Mouse (Mus musculus) splenic B cell, adult 2 months (primary cell): Measurements from ENCODE around the gene Gstt2.
A peak's percentile ranks its signal among the peaks of the same experiment; 100 is the strongest.

Experiments used
- DNase-seq: peaks from one replicate; pipeline ENCODE4 v3.0.0-alpha.2; 2011; ENCODE audit warnings: low read depth, low spot score
- H3K27me3 ChIP-seq: 2 replicates; pipeline ENCODE4 v1.6.1; 2012; ENCODE audit warnings: mild to moderate bottlenecking, low read length, moderate library complexity, mixed read lengths; ENCODE audit not compliant: control insufficient read depth, poor library complexity, insufficient read depth, severe bottlenecking
- H3K36me3 ChIP-seq: 2 replicates; pipeline ENCODE4 v1.6.1; 2012; ENCODE audit warnings: mild to moderate bottlenecking, low read length, moderate library complexity, mixed read lengths; ENCODE audit not compliant: control insufficient read depth, poor library complexity, insufficient read depth, severe bottlenecking

The Gstt2 gene

DNA sequence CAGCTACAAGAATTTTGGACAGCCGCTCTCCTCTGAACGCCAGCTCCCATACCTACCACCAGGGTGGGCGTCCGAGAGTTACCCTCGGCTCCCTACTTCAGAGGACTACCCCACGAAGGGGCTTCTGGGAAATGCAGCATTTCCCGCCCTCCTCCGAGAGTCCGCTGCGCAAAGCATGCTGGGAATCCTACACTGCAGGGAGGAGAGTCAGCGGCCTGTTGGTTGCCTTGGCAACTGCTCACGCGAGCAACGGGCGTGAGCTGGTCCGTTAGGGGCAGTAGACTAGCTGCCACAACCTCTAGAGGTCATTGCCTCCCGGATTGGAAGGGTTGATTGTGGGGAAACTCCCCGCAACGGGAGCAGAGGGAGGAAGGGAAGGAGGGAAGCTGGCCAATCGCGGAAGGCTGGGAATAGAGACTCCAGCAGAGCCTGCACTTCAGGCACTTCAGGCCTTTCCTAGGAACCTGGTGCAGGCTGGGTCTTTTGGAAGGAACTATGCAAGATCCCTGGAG, at the start of gene Gstt2:
Gene Gstt2 (minus strand): TSS at position 177 of the 512 bp plus-strand sequence.
- peak; percentile 76 for DNase-seq

DNA sequence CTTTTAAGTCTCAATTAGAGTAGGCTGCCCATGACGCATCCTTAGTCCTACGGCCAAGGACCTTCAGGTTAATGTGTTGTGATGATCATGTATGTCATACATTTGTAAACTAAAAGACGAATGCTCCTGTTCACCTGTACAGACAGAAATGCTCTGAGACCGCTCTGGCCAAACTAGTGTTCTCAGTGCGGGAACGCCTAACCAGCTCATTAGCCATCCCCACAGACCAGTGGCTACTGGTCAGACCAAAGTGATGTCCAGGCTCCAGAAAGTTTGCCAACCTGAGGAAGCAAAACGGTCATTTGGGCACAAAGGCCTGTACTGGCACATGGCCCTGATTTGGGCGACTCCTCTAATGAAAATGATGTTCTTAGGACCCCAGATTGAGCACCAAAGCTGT, 47.5 kb upstream of the Gstt2 start:
- Histone ChIP-seq H3K36me3 (no peaks in the 10 kb centered on the region), H3K27me3 (no peaks in the 10 kb centered on the region)
- no peak for DNase-seq

More for the DNA sequence above, at the start of gene Gstt2:
- H3K36me3 ChIP-seq = no peaks in the 10 kb centered on the region
- no peaks in the 10 kb centered on the region for H3K27me3 ChIP-seq

DNA sequence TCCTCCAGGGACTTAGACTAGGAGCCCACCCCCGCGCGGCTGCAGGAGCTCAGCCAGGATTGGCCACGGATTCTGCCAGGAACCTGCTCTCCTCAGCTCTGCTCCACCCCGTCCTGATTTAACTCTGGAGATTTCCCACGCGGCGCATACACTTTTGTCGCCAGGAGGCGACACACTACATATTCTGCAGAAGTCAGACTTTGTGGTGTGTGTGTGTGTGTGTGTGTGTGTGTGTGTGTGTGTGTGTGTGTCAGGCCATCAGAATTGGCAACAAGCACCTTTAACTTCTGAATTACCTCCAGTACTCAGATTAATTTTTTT, 46.0 kb upstream of the Gstt2 start:
- no peaks in the 10 kb centered on the region for H3K27me3 ChIP-seq
- peak; percentile 83 for DNase-seq
- H3K36me3 ChIP-seq = no peaks in the 10 kb centered on the region

DNA sequence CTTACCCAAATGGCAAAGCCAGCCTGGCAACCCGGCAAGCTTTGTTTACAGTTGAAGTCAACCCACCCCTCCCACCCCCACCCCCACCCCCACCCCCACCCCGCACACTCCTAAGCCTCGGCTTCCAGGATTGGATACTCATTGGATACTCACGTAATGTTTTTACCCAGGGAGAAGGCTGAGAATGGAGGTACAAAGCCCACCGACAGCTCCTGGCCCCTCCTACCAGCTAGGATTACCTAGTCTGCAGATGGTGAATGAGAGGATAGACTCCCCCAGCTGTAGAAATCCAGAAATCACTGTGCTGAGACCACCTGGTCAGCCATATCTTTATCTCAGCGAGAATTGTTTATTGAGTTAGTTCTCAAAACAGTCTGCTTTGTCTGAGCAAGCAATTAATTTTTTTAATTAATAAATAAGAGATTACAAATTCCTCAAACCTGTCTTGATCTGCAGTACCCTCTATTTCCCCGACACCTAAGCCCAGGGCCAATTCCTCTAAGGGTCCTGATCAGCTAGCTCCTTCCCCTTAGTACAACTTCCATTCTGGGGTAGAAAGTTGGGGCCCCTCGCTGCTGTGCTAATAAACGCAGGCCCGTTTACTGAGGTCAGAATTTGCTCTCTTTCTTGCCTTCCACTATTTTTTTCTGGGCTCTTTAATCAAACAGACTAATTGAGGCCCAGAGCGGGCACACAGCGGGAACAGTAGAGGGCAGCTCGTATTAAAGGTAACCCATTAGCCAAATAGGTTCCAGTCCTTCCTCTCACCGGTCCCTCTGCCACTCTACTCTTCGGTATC, 45.4 kb upstream of the Gstt2 start:
- no peak for DNase-seq
- H3K27me3 ChIP-seq = no peaks in the 10 kb centered on the region
- H3K36me3 ChIP-seq = no peaks in the 10 kb centered on the region

DNA sequence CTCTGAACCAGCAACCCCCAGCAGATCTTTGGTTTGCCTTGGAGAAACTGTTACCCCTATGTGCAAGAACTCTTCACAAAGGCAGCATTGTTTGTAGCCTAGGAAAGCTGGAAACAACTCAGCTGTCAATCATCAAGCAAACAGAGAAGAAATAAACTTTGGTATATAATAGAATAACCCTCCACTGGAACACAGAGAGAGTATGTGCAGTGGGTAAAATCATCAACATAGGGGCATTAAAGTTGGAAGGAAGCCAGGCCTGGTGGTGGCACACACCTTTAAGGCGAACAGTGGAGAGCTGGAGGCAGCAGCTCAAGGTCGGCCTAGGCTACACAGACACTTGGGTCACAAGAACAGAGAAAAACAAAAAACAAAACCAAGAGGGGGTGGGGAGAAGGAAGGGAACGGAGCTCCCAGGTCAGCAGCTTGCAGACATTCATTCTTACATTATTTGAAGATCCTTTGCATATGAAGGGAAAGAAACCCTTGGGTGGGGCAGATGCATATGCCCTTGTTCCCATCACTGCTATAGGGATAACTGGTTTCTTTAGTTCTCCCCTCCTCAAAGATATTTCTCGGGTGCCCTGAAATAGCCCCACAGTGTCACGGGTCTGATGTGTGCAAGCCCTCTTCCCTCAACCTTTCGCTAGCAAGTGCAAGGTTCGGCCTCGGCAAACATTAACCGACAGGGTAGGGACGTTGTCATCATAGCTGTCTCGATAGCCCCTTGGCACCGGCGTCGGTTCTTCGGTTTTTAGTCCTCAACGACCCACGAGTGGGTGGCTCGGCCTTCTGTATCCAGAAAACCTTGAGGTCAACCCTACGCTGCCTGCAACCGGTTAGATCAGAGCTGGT, 44.6 kb upstream of the Gstt2 start:
- H3K27me3 ChIP-seq = no peaks in the 10 kb centered on the region
- DNase-seq = no peak
- no peaks in the 10 kb centered on the region for H3K36me3 ChIP-seq

DNA sequence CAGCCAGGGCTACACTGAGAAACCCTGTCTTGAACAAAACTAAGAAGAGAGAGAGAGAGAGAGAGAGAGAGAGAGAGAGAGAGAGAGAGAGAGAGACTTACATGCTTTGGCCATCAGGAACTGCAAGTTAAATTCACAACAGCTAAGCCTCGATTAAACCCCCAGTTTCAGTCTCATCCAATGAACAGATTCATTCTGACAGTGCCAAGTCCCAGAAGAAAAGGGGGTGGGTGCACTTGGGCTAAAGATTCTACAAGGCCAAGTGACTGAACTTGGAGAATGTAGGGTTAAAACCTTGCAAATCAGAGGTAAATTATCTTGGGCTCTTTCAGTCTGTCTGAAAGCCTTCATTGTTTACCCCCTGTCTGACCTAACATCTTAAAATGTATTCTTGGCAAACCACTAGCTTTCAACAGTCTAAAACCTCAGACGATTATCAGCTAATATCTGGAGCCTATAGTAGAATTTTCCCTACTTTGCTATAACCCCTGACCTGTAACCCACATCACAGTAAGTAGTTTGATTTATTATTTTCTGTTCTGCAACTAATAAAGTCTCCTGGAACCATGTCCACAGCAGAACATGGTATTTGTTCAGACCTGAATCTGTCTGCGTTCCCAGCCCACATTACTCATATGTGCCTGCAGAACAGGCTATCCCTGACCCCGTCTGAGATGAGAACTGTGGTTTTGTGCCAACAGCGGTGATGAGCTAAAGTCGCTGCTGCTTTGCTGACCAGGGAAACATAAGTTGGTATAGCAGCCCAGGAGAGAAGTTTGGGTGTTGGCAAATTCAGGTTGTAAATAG, 43.8 kb upstream of the Gstt2 start:
- DNase-seq = no peak
- H3K36me3 ChIP-seq = no peaks in the 10 kb centered on the region
- no peaks in the 10 kb centered on the region for H3K27me3 ChIP-seq

DNA sequence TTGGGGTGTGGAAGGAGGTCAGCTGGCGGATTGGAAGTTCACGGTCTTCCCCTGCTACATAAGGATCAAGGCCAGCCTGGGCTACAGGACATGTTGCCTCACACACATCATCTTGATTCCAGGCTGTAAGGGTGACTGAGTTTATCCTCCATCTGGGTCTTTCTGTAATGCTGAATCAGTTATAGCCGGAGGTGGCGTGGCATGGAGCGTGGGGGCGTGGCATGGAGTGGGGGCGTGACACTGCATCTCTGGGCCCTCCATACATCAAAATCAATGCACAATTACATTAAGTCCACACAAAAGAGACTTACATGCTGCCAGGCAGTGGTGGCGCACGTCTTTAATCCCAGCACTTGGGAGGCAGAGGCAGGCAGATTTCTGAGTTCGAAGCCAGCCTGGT, 43.1 kb upstream of the Gstt2 start:
- DNase-seq = no peak
- no peaks in the 10 kb centered on the region for H3K36me3 ChIP-seq
- H3K27me3 ChIP-seq = no peaks in the 10 kb centered on the region

DNA sequence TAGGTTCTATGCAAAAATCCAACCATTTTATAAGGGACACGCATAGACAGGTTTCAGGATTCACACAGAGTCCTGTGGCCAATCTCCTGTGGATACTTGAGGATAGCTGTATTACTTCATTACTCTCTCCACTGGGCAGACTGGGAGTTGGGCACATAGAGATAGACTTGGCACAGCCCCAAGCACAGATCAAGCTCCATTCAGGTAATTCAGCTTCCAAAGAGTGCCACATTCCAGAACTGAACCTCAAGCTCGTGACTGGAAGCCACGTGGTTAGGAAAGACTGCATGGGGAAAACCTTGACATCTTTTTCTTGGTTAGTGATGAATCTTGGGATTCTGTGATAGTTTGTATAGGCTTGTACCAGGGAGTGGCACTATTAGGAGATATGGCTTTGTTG, 41.6 kb upstream of the Gstt2 start:
- Histone ChIP-seq H3K36me3 (no peaks in the 10 kb centered on the region), H3K27me3 (no peaks in the 10 kb centered on the region)
- no peak for DNase-seq

DNA sequence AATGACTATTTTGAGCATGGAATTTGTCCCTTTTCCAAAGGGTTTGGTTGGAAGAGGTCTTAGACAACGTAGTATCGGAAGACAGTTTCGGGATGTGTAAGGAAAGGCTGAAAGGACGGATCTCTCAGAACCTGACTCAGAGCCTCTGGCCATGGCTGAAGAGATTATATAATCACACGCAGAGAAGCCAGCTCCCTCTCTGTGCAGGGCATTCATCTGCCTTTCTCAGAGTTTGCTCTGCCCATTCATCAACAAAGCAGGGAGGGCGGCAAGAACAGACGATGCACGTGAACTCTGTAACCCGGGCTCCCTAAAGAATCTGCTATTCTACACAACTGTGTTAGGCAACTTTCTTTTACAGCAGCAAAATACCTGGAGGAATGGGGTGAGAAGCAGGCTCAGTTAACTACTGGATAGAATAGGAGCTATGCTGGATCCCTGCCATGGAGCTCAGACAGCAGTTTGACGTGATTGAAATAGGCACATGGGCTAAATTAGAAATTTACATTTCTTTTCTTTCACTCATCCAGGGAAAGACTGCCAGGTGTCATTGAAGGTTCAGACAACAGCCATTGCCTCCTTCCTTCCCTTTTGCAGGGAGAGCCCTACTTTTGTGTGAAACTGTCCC, 36.4 kb upstream of the Gstt2 start:
- no peaks in the 10 kb centered on the region for H3K36me3 ChIP-seq
- DNase-seq = no peak
- H3K27me3 ChIP-seq = no peaks in the 10 kb centered on the region

DNA sequence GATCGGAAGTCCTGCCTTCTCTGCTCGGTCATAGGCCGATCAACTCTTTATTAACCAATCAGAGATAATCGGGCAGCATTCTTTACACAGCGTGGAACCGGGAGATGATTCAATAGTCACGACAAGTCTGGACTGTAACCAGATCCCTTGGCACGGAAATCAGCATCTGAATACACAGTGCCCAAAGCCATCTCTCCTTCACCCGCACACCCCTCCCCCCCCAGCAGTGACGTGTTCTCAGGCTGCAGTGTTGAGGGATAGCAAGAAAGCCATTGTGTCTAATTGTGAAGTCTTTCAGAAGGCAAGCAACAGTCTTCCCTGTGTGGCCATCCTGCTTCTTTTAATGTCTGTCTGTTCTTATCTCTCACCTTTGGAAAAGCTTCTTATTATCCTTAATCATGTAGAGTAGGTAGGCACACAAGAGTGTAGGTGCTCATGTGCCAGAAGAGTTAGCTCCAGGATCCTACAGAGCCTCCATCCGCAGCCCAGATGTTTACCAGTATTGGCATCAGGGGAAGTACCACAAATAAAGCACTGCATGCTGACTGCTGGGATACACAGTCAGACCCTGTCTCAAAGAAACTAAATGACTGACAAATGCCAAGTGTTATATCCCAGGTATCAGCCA, 35.8 kb upstream of the Gstt2 start:
- DNase-seq = no peak
- Histone ChIP-seq H3K36me3 (no peaks in the 10 kb centered on the region), H3K27me3 (no peaks in the 10 kb centered on the region)

DNA sequence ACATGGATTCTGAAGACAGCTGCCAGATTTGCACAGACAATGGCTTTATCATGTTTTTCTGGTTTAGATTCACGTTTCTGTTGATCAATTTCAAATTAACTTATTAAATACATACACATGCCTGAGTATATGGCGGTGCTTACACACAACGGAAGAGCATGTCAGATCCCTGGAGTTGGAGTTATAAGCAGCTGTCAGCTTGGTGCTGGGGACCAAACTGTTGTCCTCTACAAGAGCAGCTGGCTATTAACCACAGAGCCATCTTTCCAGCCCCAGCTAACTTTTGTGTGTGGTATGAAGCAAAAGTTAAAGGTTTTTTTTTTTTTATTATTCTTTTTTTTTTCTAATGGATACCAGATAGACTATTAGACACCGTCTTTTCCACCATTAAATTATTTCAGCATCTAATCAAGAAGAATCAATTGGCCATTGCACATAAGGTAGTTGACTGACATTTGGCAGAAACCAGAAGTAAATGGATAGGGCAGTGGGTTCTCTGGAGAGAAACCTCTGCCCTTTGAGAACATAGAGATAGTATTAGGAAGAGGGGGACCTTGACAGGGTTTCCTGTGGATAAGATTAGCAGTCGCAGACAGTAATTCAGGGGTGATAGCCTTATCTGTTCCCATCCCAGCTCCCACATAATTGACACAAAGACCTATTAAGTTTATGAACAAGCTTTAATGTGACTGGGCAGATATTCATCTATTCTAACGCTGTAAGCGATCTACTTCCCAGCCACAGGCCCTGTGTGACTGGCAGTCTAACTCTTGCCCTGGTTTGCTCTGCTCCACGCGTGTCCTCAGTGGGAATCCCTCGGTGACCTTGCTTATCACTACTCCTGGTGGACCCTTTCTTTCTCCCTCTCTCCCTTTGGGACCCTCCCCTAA, 35.0 kb upstream of the Gstt2 start:
- no peak for DNase-seq
- no peaks in the 10 kb centered on the region for H3K36me3 ChIP-seq
- H3K27me3 ChIP-seq = no peaks in the 10 kb centered on the region

DNA sequence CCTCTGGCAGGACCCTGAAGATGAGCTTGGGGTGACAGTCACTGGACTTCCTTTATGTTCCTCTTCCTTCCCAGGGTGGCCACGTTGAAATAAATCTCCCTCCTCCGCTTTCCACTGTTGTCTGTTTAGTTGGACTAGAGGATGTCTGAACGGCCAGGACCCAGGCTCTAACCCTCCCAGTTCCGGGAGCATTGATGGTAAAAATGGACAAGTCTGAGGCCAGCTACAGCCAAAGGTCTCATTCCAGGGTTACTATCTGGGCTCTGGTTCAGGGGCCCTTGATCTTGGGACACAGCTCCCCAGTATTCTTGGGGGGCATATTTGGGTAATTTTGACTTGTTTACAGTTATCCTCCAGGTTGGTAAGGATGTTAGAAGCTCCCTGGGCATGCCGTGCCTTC, 24.4 kb upstream of the Gstt2 start:
- no peak for DNase-seq
- Histone ChIP-seq H3K27me3 (no peaks in the 10 kb centered on the region), H3K36me3 (no peaks in the 10 kb centered on the region; the same call in 1 of the 2 replicates)

DNA sequence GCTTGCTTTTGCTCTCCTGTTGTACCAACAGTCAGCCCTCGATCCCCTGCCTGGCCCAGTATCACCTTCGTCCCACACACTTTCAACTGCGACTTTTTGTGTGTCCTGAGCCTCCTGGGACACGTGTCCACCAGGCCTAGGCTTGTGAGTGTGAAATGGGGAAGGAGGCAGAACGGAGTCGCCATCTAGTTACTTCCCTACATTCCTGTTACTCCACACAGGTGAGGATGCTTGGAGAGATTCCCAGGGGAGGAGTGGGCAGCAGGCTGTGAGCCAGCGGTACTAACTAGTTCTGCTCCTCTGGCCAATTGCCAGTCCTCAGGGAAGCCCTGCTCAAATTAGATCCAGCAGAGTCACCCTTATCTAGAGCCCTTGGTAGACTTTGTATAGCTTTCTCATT, 23.5 kb upstream of the Gstt2 start:
- H3K27me3 ChIP-seq = no peaks in the 10 kb centered on the region
- no peaks in the 10 kb centered on the region; the same call in 1 of the 2 replicates for H3K36me3 ChIP-seq
- DNase-seq = no peak
